Mouse (Mus musculus): ENCODE measurements at regions not wholly inside any gene's neighbourhood (a gene's known extent, or its start where the extent isn't known, plus 50 kb on each side); places are given as distances from the start of the nearest gene placed in this dataset.

DNA sequence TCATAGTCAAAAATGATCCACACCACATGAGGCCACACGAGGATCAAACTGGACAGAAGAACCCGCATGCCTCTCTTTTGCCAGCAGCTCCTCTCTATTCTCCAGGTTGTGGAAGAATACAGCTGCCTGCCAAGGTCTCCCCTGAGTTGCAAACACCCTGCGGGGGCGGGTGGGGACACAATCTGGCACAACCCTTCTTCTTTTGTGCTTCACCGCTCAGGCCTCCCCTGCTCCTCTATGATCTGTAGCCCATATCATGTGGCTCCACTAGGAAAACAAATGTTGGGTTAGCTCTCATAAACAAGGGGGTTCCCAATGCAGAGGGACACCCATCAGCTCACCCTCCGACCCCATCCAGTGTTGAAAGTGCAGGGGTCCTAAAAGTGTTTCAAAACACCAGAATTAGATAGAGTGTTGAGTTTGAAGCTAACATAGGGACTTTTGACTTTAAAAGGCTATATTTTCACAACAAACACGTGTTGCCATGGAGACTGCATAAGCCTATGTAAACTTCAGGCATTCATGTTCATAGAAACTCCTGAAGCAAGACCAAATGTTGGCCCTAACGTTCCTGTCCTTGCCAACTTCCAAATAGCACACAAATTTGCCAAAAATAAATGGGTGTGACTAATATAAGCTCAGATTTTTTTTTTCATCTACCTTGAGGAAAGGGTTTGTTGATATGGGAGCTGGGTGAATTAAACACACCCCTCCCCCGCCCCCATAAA, 147.5 kb upstream of the Spred2 start:
- TF ChIP-seq CTCF (IDR thresholded peaks at IDR 0.05; ENCODE audit: extremely low read depth, insufficient read depth, low read length) (no peak), POLR2A (IDR thresholded peaks at IDR 0.05; ENCODE audit: extremely low read depth, insufficient read depth, low read length) (no peak)

Data from cortical plate, adult 2 months (tissue).